Mouse (Mus musculus) thymus, adult 2 months (tissue): Measurements from ENCODE around the gene Ccdc33.

Experiments
- CTCF ChIP-seq: fragments of 200-500 bp; IDR thresholded peaks from 2 replicates; pipeline ENCODE4 v1.5.1; 2012; ENCODE audit warnings: mild to moderate bottlenecking, control low read depth, low read length, moderate library complexity, borderline replicate concordance; ENCODE audit not compliant: control insufficient read depth, poor library complexity, insufficient read depth; ENCODE audit errors: extremely low read depth
- POLR2A ChIP-seq: fragments of 200-500 bp; IDR thresholded peaks from 2 replicates; pipeline ENCODE4 v1.6.1; 2012; ENCODE audit warnings: mild to moderate bottlenecking, low read length, control low read depth, moderate library complexity; ENCODE audit not compliant: control insufficient read depth, poor library complexity, insufficient read depth; ENCODE audit errors: extremely low read depth

- TF ChIP-seq CTCF (no peak), POLR2A (no peak)
These were observed 86.7 kb downstream of the Ccdc33 start for GRCm38 (mm10) chr9:58031895-58032294.
